Mouse (Mus musculus) lung, postnatal 0 days (tissue): ENCODE data around the gene Gm13128.
"Not testable (repeated sequence)": the region's sequence is repeated elsewhere in the genome, so short reads cannot be mapped to it uniquely, and the experiment has no call there.

Experiments
- CTCF ChIP-seq: IDR thresholded peaks from 2 replicates; pipeline ENCODE4 v1.5.1; 2016; ENCODE audit warnings: antibody characterized with exemption, mild to moderate bottlenecking
- EP300 ChIP-seq: IDR thresholded peaks from 2 replicates; pipeline ENCODE4 v1.6.1; 2016; ENCODE audit warnings: antibody characterized with exemption, mild to moderate bottlenecking, control low read depth

GRCm38 (mm10) chr4:144357642-144358041 is 27.6 kb downstream of the Gm13128 start, which contains the start of gene Gm13119:
- TF ChIP-seq CTCF, EP300: not testable (repeated sequence)
